Mouse (Mus musculus) ES-E14 (cell line): ENCODE measurements around the gene Clspn. TPM values are rescaled to one million over a fixed set of nuclear protein-coding genes. Genes with fewer than 3 reads are reported as not detected.

Source experiments
- DNase-seq: peaks from one replicate; pipeline ENCODE4 v3.0.0-alpha.2; 2013; ENCODE audit warnings: low read depth, low spot score
- H3K27ac ChIP-seq: 2 replicates; pipeline ENCODE4 v1.5.1; 2012; ENCODE audit warnings: low read depth, mild to moderate bottlenecking, low read length, moderate library complexity, mixed read lengths; ENCODE audit not compliant: poor library complexity, insufficient read depth, severe bottlenecking
- H3K36me3 ChIP-seq: 2 replicates; pipeline ENCODE4 v1.6.1; 2012; ENCODE audit warnings: mild to moderate bottlenecking, low read length, moderate library complexity, mixed read lengths; ENCODE audit not compliant: control insufficient read depth, poor library complexity, insufficient read depth, severe bottlenecking
- H3K4me1 ChIP-seq, 2 experiments: fragments of 150-350 bp in 1 of 2; sonication (generic) in 1 of 2; 2 replicates each; pipeline ENCODE4 v1.6.1; 2012; ENCODE audit warnings: low read length in 2 of 2, mild to moderate bottlenecking in 1 of 2, mixed read lengths in 1 of 2; ENCODE audit not compliant: control insufficient read depth in 2 of 2, insufficient read depth in 2 of 2, poor library complexity in 1 of 2
- H3K4me3 ChIP-seq, 2 experiments: fragments of 150-350 bp in 1 of 2; sonication (generic) in 1 of 2; 2 replicates each; pipeline ENCODE4 v1.5.1; 2012; ENCODE audit warnings: low read length in 2 of 2, low read depth in 1 of 2, mild to moderate bottlenecking in 1 of 2, mixed read lengths in 1 of 2; ENCODE audit not compliant: insufficient read depth in 1 of 2, poor library complexity in 1 of 2, severe bottlenecking in 1 of 2
- H3K9ac ChIP-seq: 2 replicates; pipeline ENCODE4 v1.6.1; 2012; ENCODE audit warnings: low read depth, mild to moderate bottlenecking, low read length, mixed read lengths; ENCODE audit not compliant: poor library complexity, insufficient read depth, severe bottlenecking
- H3K9me3 ChIP-seq: fragments of 150-350 bp; sonication (generic); 2 replicates; pipeline ENCODE4 v1.6.1; 2012; ENCODE audit warnings: low read depth, mild to moderate bottlenecking, low read length; ENCODE audit not compliant: control insufficient read depth, insufficient read depth
- CHD2 ChIP-seq: IDR thresholded peaks from 2 replicates; pipeline ENCODE4 v1.6.1; 2014; ENCODE audit warnings: mild to moderate bottlenecking, low read depth, low read length, inconsistent platforms
- HCFC1 ChIP-seq: IDR thresholded peaks from 2 replicates; pipeline ENCODE4 v1.6.1; 2012; ENCODE audit warnings: low read length, inconsistent platforms, borderline replicate concordance; ENCODE audit not compliant: insufficient read depth
- MAFK ChIP-seq: IDR thresholded peaks from 2 replicates; pipeline ENCODE4 v1.6.1; 2014; ENCODE audit warnings: mild to moderate bottlenecking, low read depth, low read length, inconsistent platforms; ENCODE audit not compliant: insufficient read depth
- ZC3H11A ChIP-seq: IDR thresholded peaks from 2 replicates; pipeline ENCODE4 v1.6.1; 2012; ENCODE audit warnings: low read depth, mild to moderate bottlenecking, inconsistent platforms, low read length, borderline replicate concordance
- ZNF384 ChIP-seq: IDR thresholded peaks from 2 replicates; pipeline ENCODE4 v1.6.1; 2012; ENCODE audit warnings: low read depth, low read length, inconsistent platforms
- in situ Hi-C, 2 experiments: fragments of 600-800 bp; cut with MboI; formaldehyde crosslinking; loops; one replicate each; pipeline ENCODE4 v1.15.1; 2025; ENCODE audit warnings: low sequenced_read_pairs in 2 of 2, inconsistent platforms in 1 of 2; ENCODE audit not compliant: unreplicated experiment in 2 of 2
- total RNA-seq: library from RNA; depleted of rRNA; stranded (reverse); fragments of 300-350 nt; gene quantifications from 2 replicates; pipeline ENCODE4 v1.2.3, GENCODE M21; 2012; rRNA removed

The Clspn gene
- total RNA-seq, 1 experiment: 26.2 TPM

DNA sequence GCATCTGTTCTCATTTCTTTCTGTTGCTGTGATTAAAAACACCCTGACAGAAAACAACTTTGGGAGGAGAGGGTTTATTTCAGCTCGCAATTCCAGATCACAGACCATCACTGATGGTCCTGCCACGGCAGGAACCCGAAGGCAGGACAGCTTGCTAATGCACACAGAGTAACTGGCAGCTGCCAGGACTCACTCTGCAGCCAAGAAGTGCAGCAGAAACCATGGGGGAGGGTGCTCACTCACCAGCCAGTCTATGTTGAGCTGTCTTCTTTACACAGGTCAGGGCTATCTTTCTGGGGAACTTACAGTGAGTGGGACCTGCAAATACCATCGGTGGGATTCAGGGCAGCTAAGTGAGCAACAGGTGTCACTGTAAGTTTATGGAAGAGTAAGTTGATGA, 80.7 kb downstream of the Clspn start:
- H3K36me3 ChIP-seq: no peaks in the 10 kb centered on the region
- no peaks in the 10 kb centered on the region; a peak in 1 of 4 replicates for H3K4me1 ChIP-seq
- DNase-seq: no peak
- no peak overlapping the region for H3K9ac ChIP-seq
- no peak overlapping the region for H3K4me3 ChIP-seq
- in situ Hi-C loops: no loop called here
- no peak overlapping the region; the same call in 1 of the 2 replicates for H3K27ac ChIP-seq
- H3K9me3 ChIP-seq: no peaks in the 10 kb centered on the region
- TF ChIP-seq ZC3H11A (no peak), ZNF384 (no peak)

DNA sequence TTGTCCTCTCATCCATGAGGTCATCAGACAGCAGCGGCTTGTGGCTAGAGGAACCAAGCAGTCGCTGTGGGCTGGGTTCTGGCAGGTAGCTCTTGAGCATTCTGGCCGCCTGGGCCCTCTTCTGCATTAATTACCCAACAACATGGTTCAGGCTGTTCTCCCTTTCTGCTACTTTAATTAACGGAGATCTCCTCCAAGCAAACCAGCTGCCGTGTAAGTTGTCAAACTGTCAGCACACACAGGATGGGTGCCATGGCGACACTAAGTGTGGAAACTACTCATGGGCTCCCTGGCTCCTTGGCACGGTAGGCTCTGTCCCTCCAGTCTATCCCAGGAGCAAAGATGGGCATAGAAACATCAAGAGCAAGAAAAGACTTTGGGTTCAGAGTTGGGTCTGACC, 82.6 kb downstream of the Clspn start:
- H3K36me3 ChIP-seq: no peaks in the 10 kb centered on the region
- in situ Hi-C loops: no loop called here
- TF ChIP-seq MAFK: no peak
- no peak for TF ChIP-seq HCFC1
- TF ChIP-seq ZNF384: no peak

DNA sequence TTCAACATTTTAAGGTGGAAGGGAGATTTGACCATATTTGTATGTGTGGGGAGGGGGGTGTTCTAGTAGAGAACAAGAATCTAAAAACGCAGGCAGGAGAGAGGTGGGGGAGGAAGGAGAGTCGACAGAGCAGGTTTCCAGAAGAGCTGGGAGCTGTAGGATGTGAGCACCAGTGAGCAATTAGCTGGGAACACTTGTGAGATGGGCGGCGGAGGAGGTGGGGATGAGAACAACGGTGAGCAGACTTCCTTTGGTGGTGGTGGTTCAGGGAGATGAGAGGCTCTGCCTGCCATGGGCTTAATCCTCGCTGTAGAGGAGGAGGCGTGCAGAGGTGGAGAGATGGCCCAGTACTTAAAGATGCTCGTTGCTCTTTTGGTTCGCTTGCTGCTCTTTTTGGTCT, 85.2 kb downstream of the Clspn start:
- H3K36me3 ChIP-seq: no peaks in the 10 kb centered on the region
- H3K27ac ChIP-seq: no peak overlapping the region
- no peaks in the 10 kb centered on the region for H3K9me3 ChIP-seq
- H3K4me1 ChIP-seq: no peaks in the 10 kb centered on the region; a peak in 1 of 4 replicates
- DNase-seq: no peak
- H3K4me3 ChIP-seq: no peak overlapping the region
- TF ChIP-seq ZC3H11A (no peak), HCFC1 (no peak), ZNF384 (no peak), CHD2 (no peak)
- H3K9ac ChIP-seq: no peak overlapping the region
- in situ Hi-C loops: no loop called here

More for the DNA sequence above, 82.6 kb downstream of the Clspn start:
- Histone ChIP-seq H3K9ac (no peak overlapping the region), H3K9me3 (no peaks in the 10 kb centered on the region), H3K4me1 (no peaks in the 10 kb centered on the region; a peak in 1 of 4 replicates), H3K4me3 (no peak overlapping the region), H3K27ac (no peak overlapping the region)
- no peak for DNase-seq

Other genes with a start within 250 kb of the Clspn start
- 50.5 and 56.9 TPM in 2 replicates for gene Adprhl2, start 235.2 kb upstream of the Clspn start, total RNA-seq
- gene Tekt2, start 231.2 kb upstream of the Clspn start, total RNA-seq: 1.7 and 2.9 TPM in 2 replicates
- gene Ago3, start 127.4 kb upstream of the Clspn start, total RNA-seq: 17.6 and 17.8 TPM in 2 replicates
- gene Ago1, start 88.4 kb upstream of the Clspn start, total RNA-seq: 15.8 and 22.6 TPM in 2 replicates
- 0.16 and 0.18 TPM in 2 replicates for gene Ago4, start 23.5 kb upstream of the Clspn start, total RNA-seq
- gene 5730409E04Rik, start 52.9 kb downstream of the Clspn start, total RNA-seq: 1.4 and 1.7 TPM in 2 replicates
- gene Psmb2, start 120.7 kb downstream of the Clspn start, total RNA-seq: 140 and 200 TPM in 2 replicates
- 0.49 and 1.1 TPM in 2 replicates for gene Tfap2e, start 179.3 kb downstream of the Clspn start, total RNA-seq
- gene Ncdn, start 196.5 kb downstream of the Clspn start, total RNA-seq: 25.8 and 26.3 TPM in 2 replicates
- gene AU040320, start 196.6 kb downstream of the Clspn start, total RNA-seq: 11.3 and 14.1 TPM in 2 replicates